Mouse (Mus musculus): ENCODE measurements around the gene H3f3a.

- TF ChIP-seq USF1 (IDR thresholded peaks at IDR 0.05; ENCODE audit: low read depth): no peak
- TF ChIP-seq MAX (IDR thresholded peaks at IDR 0.05; ENCODE audit: low read depth): no peak
- TF ChIP-seq POLR2A (IDR thresholded peaks at IDR 0.05; ENCODE audit: insufficient read length, low read depth): no peak
- no peak for TF ChIP-seq MYOD1 (IDR thresholded peaks at IDR 0.05; ENCODE audit: control insufficient read depth in 1 of 3, insufficient read length in 2 of 3, low read depth in 2 of 3)
These were observed 1.8 kb upstream of the H3f3a start for GRCm38 (mm10) chr1:180815371-180816024.

All from myocyte (in vitro differentiated cells).